Mouse (Mus musculus) liver, adult 2 months (tissue): ENCODE data around the gene Shank2.

ENCODE experiments used
- CTCF ChIP-seq: fragments of 200-500 bp; IDR thresholded peaks from 2 replicates; pipeline ENCODE4 v1.5.1; 2011; ENCODE audit warnings: low read depth, low read length, control low read depth
- POLR2A ChIP-seq: fragments of 200-500 bp; IDR thresholded peaks from 2 replicates; pipeline ENCODE4 v1.6.1; 2011; ENCODE audit warnings: low read length, control low read depth; ENCODE audit not compliant: insufficient read depth; ENCODE audit errors: extremely low read depth

- TF ChIP-seq CTCF = no peak
- TF ChIP-seq POLR2A = no peak
Observed at GRCm38 (mm10) chr7:144447146-144447545, 445.4 kb downstream of the Shank2 start.
